3 mouse cellular contexts compared by ENCODE assay signal in the genomic region with DNA sequence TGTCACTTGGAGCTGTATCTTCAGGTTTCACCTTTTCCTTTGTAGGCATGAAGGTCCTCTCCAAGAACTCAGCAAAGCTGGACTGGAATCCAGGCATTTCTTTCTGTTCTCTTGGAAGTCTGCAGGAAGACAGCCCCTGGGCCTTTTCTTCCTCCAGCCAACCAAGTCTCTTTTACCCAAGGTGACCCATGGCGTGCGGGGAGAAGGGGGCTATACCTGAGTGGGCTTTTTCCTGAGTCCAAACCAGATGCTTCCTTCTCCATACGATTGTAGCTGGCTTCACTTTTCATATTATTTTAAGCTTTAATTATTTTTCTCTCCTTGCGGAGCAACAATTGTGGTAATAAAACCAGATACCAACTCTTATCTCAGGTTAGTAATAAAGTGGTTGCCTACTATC. TPM values are rescaled to one million over a fixed set of nuclear protein-coding genes. Genes with fewer than 3 reads are reported as not detected.
"Had no signal": no experiment of that assay in that cellular context is flagged by ENCODE, and none has a peak within 500 bp of the region (broad histone marks: within the 10 kb centered on the region; RNA-seq: fewer than 3 reads in every experiment).

No protein-coding gene starts in this region.

RNA-seq across cellular contexts. Expression of a gene that starts 23.2 kb away (rescaled TPM):
- total RNA-seq: megakaryocyte progenitor cell, adult 5-6 weeks; midbrain, postnatal 0 days; monocyte, adult 5-6 weeks had no signal

RNA-seq across cellular contexts. Expression of a gene that starts 31.3 kb away (rescaled TPM):
- total RNA-seq: megakaryocyte progenitor cell, adult 5-6 weeks; monocyte, adult 5-6 weeks had no signal

RNA-seq across cellular contexts. Expression of a gene that starts 40.7 kb away (rescaled TPM):
- total RNA-seq: megakaryocyte progenitor cell, adult 5-6 weeks; monocyte, adult 5-6 weeks had no signal

RNA-seq across cellular contexts. Expression of a gene that starts 57.7 kb away (rescaled TPM):
- total RNA-seq: megakaryocyte progenitor cell, adult 5-6 weeks; midbrain, postnatal 0 days; monocyte, adult 5-6 weeks had no signal
